Mouse (Mus musculus) thymus, postnatal 36 days (tissue): ENCODE measurements around the gene Golga4.

ENCODE experiments used
- DNase-seq, 2 experiments: peaks; one replicate each; pipeline ENCODE4 v3.0.0; 2022; ENCODE audit warnings: mixed read lengths in 2 of 2

Golga4 gene

GRCm38 (mm10) chr9:118506020-118506403, at the start of gene Golga4:
TSS of gene Golga4 (plus strand) at chr9:118506267.
- DNase-seq, result peak; percentile 87 to 88

GRCm38 (mm10) chr9:118456405-118456804, 49.7 kb upstream of the Golga4 start:
- no peak for DNase-seq

GRCm38 (mm10) chr9:118458039-118458438, 48.0 kb upstream of the Golga4 start:
- DNase-seq, result no peak

GRCm38 (mm10) chr9:118464031-118464430, 42.0 kb upstream of the Golga4 start:
- no peak for DNase-seq

- no peak for DNase-seq
Measured at GRCm38 (mm10) chr9:118468301-118468700, 37.8 kb upstream of the Golga4 start.

GRCm38 (mm10) chr9:118469272-118469671, 36.8 kb upstream of the Golga4 start:
- no peak for DNase-seq

GRCm38 (mm10) chr9:118471296-118471695, 34.8 kb upstream of the Golga4 start:
- no peak for DNase-seq

GRCm38 (mm10) chr9:118476211-118476765, 29.8 kb upstream of the Golga4 start:
- DNase-seq, result no peak

GRCm38 (mm10) chr9:118476766-118477271, 29.2 kb upstream of the Golga4 start:
- DNase-seq, result no peak

GRCm38 (mm10) chr9:118477281-118477931, 28.7 kb upstream of the Golga4 start:
- DNase-seq, result no peak

- no peak for DNase-seq
Measured at GRCm38 (mm10) chr9:118477961-118478360, 28.1 kb upstream of the Golga4 start, which contains the start of gene Eomes. TSS of gene Eomes (plus strand) at chr9:118478212.

- DNase-seq, result peak; percentile 38 to 50
Measured at GRCm38 (mm10) chr9:118478458-118478838, 27.6 kb upstream of the Golga4 start.

GRCm38 (mm10) chr9:118478839-118479507, 27.1 kb upstream of the Golga4 start:
- DNase-seq, result peak; percentile 51 to 56

GRCm38 (mm10) chr9:118479508-118480291, 26.4 kb upstream of the Golga4 start:
- DNase-seq, result no peak

- no peak for DNase-seq
Measured at GRCm38 (mm10) chr9:118480292-118480690, 25.8 kb upstream of the Golga4 start.

GRCm38 (mm10) chr9:118482210-118482609, 23.9 kb upstream of the Golga4 start:
- no peak for DNase-seq

- no peak for DNase-seq
Measured at GRCm38 (mm10) chr9:118486361-118487095, 19.5 kb upstream of the Golga4 start.

- DNase-seq, result no peak
Measured at GRCm38 (mm10) chr9:118487096-118487395, 19.0 kb upstream of the Golga4 start.

- no peak for DNase-seq
Measured at GRCm38 (mm10) chr9:118487636-118488035, 18.4 kb upstream of the Golga4 start.

GRCm38 (mm10) chr9:118488138-118488895, 17.8 kb upstream of the Golga4 start:
- DNase-seq, result peak; percentile 38 to 41

- no peak for DNase-seq
Measured at GRCm38 (mm10) chr9:118488896-118489578, 17.0 kb upstream of the Golga4 start.
